ENCODE assay signal across 8 mouse cellular contexts in the genomic region with DNA sequence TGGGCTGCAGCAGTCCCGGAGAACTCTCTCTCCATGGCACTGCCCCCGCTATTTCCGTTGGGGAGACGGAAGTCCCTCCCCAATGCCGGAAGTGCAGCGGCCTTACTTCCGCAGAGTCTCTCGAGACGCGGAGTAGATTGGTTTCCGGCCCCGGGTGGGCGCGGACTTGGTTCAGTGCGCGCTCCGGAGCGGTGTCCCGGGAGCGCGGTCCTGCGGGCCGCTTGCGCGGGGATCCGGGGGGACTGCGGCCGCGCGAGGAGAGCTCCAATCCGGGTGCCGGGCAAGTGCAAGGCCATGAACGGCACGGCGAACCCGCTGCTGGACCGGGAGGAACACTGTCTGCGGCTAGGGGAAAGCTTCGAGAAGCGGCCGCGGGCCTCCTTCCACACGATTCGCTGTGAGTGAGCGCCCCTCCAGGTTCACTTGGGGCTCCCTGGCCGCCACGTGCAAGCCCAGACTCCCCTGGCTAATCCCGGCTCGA. TPM values are rescaled to one million over a fixed set of nuclear protein-coding genes. Genes with fewer than 3 reads are reported as not detected.
DNase-seq lines count a peak whose midpoint lies in the region; ATAC-seq lines count a peak whose summit lies in the region.

Gene Mettl6 (minus strand): TSS at position 66 of the 481 bp plus-strand sequence.

- peak within 1 kb of the TSS; percentile 85 for H3K27ac ChIP-seq in intestine, embryonic 14.5 days (ENCODE audit: low read depth)

- H3K4me2 ChIP-seq in intestine, embryonic 14.5 days (ENCODE audit: low read length), result peak within 1 kb of the TSS; percentile 70

- under 1% methylated on average over 49 of the region's 49 CpGs for WGBS in intestine, embryonic 14.5 days

- no peaks in the 10 kb centered on the region for H3K9me3 ChIP-seq in intestine, embryonic 14.5 days (ENCODE audit: control insufficient read depth, low read length)

- peak; percentile 92 for ATAC-seq in intestine, embryonic 14.5 days (replicated peaks; ENCODE audit: low FRiP score, low TSS enrichment, low read depth)

- H3K27me3 ChIP-seq in intestine, embryonic 14.5 days (replicated peaks; ENCODE audit: control insufficient read depth, insufficient read depth, low read length), result no peaks in the 10 kb centered on the region

- H3K4me3 ChIP-seq in intestine, embryonic 14.5 days (ENCODE audit: low read depth, low read length), result peak within 1 kb of the TSS; percentile 95

- peak within 1 kb of the TSS; percentile 89 for H3K9ac ChIP-seq in intestine, embryonic 14.5 days (ENCODE audit: low read length)

- DNase-seq in adrenal gland, adult (ENCODE audit: inconsistent age in 2 of 2, low spot score in 1 of 2), result peak; percentile 93 to 97
- DNase-seq in embryo, embryonic 10.5 days (ENCODE audit: low spot score), result peak; percentile 96
- DNase-seq in gastrocnemius, postnatal 25 days, result peak; percentile 86
- peak; percentile 92 for DNase-seq in intestine, embryonic 14.5 days (ENCODE audit: low spot score)
- peak; percentile 87 to 90 for DNase-seq in left cerebral cortex, postnatal 14 days (ENCODE audit: low spot score in 2 of 2)
- DNase-seq in mesoderm, embryonic 11.5 days (ENCODE audit: low read depth, low spot score), result peak; percentile 91
- peak; percentile 83 to 87 for DNase-seq in right cerebral cortex, postnatal 36 days (ENCODE audit: low spot score in 2 of 2)
- peak; percentile 91 for DNase-seq in yolk sac, embryonic 10.5 days (ENCODE audit: low spot score)

- H3K4me1 ChIP-seq in intestine, embryonic 14.5 days (replicated peaks; ENCODE audit: control insufficient read depth, insufficient read depth, low read length), result peaks cover 26% of the 10 kb centered on the region

- peaks cover 48% of the 10 kb centered on the region for H3K36me3 ChIP-seq in intestine, embryonic 14.5 days (ENCODE audit: control insufficient read depth, insufficient read depth, low read length)

- intact Hi-C loops in left cerebral cortex, postnatal 14 days (cut with DNase I), result no loop called here

RNA-seq across cellular contexts. Expression of gene Mettl6, which starts in this region (rescaled TPM):
- total RNA-seq in gastrocnemius, postnatal 25 days (2021), result 1 to 10 TPM; 6.9 to 9.8 TPM
- 61.7 and 65.9 TPM in 2 replicates for polyA plus RNA-seq in intestine, embryonic 14.5 days (2014; fragmentation: Nextera tagmentation; extraction: Ambion mirVana)
- 10 to 100 TPM; 24.9 to 29.4 TPM for total RNA-seq in left cerebral cortex, postnatal 14 days (2021)

Comparison
In these comparisons a context has a peak if more than half of its experiments do, and no peak if none do; other contexts are left out.
1. Peak in every context shown above with its lines: DNase-seq, ATAC-seq, H3K4me3 ChIP-seq and H3K27ac ChIP-seq.